Mouse (Mus musculus) E14TG2a.4 (cell line): ENCODE data around the gene Dchs2.

ENCODE experiments used
- CTCF ChIP-seq: conservative IDR thresholded peaks from 2 replicates; pipeline ENCODE4 v1.5.1; 2014; ENCODE audit warnings: low read length
- POU5F1 ChIP-seq: IDR thresholded peaks from 2 replicates; pipeline ENCODE4 v1.6.1; 2014; ENCODE audit warnings: low read length, borderline replicate concordance

- TF ChIP-seq CTCF (no peak), POU5F1 (no peak)
Observed at GRCm38 (mm10) chr3:83136413-83136812, 8.7 kb downstream of the Dchs2 start.
